Mouse (Mus musculus) layer of hippocampus, adult 8-10 months (tissue): Measurements from ENCODE around the gene Slc43a2. TPM values are rescaled to one million over a fixed set of nuclear protein-coding genes. Genes with fewer than 3 reads are reported as not detected.
"Not testable (repeated sequence)": the region's sequence is repeated elsewhere in the genome, so short reads cannot be mapped to it uniquely, and the experiment has no call there.

Experiments
- DNase-seq, 2 experiments: peaks; one replicate each; pipeline ENCODE4 v3.0.0; 2022; ENCODE audit warnings: low spot score in 2 of 2
- total RNA-seq, 4 experiments: library from RNA; stranded (reverse); gene quantifications; 2 replicates each; pipeline ENCODE4 v1.2.4; 2022

Slc43a2 gene
- total RNA-seq, 4 experiments from 2014 or later, result 42.6 to 55.5 (median 52.7) TPM

- no peak for DNase-seq
These were observed 18.9 kb downstream of the Slc43a2 start for GRCm38 (mm10) chr11:75550200-75550946.

DNA sequence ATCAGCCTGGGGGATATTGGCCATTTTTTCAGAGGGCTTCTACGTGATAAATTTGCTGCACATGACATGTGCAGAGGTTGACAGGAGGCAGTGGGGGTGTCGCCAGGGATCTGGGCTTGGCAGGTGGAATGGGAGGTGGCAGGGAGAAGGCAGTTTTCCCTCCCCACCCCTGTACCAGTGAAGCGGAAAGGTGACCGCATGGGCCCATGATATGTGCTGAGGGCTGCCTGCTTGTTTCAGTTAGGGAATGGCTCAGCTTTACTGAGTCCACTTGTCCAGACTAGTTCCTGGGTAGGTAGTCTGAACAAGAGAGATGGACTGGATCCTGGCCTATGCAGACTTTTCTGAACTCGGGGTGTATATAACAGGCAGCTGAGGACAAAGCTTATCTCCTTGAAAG lies 19.8 kb downstream of the Slc43a2 start:
- no peak for DNase-seq

GRCm38 (mm10) chr11:75551961-75552441 lies 20.5 kb downstream of the Slc43a2 start:
- no peak for DNase-seq

DNA sequence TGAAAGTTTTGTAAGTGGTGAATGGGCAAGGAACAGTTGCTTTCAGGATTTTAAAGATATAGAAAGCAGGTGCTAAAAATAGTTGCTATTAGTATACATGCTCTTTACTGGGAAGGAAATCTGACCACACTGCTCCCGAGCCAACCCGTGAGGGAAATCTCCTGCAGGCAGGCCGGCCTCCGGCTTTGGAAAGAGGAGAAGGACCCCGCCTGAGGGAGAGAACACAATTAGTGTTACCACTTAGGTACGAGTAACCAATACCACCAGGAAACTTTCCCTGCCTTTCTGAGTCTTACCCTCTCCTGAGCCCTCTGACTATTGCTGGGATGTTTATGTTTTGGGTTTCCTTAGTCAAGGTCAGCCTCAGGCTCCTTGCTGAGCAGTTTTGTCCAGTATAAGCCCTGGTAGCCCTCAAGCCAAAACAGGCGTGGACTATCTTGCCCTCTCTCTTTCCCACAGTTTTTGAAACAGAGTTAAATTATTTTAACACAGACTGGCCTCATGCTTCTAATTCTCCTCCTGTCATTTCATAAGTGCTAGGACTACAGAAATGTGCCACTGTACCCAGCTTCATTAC lies 21.5 kb downstream of the Slc43a2 start:
- no peak for DNase-seq

GRCm38 (mm10) chr11:75556006-75556405 lies 24.5 kb downstream of the Slc43a2 start:
- DNase-seq, result not testable (repeated sequence)

DNA sequence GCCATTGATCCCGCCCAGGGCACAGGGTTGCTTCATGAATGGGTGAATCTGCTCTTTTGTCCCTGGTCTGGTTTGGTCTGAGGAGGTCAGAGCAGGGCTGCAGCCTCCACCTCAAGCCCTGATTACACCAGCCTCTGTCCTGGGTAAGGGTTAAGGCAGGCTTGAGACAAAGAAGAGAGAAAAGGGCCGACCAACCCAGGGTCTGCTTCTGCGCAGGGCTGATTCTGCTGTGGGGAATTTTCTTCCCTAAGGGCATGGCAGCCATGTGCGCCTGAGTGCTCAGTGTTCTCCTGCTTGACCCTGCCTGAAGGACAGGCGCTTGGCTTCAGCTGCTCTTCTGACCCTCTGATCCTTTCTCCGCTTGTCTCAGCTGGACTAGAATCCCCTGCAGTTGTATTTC lies 25.6 kb downstream of the Slc43a2 start:
- no peak for DNase-seq

DNA sequence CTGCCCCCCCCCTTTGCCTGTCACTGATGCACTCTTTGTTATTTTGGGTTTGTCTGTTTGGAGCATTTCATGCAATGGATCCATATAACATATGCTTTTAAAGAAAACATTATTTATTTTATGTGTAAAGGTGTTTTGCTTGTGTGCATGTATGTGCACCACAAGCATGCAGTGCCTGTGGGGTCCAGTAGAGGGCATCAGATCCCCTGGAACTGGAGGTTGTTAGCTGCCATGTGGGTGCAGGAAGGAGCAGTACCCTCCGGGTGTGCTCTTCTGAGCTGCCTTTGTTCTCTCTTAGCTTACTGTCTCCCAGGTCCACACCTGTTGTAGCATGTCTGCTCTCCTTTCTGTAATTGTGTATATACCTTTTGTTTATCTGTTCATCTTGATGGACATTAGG lies 26.6 kb downstream of the Slc43a2 start:
- no peak for DNase-seq

DNA sequence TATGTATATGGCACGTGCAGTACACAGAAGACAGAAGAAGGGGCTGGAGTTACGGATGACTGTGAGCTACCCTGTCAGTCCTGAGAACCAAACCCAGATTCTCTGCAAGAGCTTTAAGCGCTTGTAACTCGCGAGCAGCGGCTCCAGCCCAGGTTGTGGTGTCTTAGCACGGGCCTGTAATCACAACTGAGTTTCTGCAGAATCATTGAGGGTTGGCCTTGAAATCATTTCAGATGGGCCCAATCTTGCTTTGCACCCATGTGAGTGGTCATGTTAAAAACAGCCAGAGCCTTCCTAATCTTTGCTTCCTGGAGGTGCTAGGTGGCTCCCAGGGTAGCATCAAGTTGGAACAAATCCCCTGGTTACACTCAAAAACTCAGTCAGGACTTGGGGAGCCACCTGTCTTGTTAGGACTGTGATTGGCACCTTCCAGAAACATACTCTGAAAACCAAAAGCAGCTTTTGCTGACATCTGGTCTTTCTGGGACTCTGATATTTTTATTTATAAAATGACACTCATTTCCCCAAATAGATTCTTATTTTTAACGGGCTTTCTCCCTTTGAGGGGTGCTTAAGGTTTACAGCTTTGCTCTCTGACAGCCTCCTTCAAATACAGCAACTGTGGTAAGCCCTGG lies 28.5 kb downstream of the Slc43a2 start:
- DNase-seq, result no peak

GRCm38 (mm10) chr11:75560530-75561409 lies 29.3 kb downstream of the Slc43a2 start:
- no peak for DNase-seq

DNA sequence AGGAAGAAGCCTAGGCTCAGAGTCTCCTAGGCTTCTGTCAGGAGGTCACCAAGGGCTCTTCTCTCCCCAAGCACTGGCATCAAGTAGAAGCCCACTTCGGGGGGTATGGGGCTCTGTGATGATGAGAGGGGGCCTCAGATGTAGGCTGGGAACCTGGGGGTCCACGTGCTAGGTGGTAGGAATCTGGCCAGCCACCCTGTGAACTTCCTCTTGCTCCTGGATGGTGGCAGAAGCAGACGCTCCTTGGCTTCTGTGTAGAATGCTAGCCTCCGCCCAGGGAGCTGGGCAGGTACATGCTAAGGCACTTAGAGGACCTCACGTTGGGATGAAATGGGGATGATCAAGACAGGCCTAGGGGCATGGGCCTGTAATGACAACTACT lies 29.9 kb downstream of the Slc43a2 start:
- DNase-seq, result no peak

DNA sequence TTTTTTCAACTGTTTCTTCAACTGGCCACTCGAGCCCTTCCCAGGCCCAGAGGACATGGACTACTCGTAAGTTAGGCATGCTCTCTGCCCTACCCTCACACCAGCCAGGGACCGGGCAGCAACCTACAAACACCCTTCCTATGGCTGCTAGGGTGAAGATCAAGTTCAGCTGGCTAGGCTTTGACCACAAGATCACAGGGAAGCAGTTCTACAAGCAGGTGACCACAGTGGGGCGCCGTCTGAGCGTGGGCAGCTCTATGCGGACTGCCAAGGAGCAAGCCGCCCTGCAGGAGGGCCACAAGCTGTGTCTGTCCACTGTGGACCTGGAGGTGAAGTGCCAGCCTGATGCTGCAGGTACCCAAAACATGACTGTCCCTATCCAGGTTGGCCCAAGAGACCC lies 31.3 kb downstream of the Slc43a2 start:
- DNase-seq, result no peak

GRCm38 (mm10) chr11:75563851-75564548 lies 32.5 kb downstream of the Slc43a2 start:
- DNase-seq, result no peak

- DNase-seq, result no peak
These were observed 34.4 kb downstream of the Slc43a2 start for GRCm38 (mm10) chr11:75565849-75566248.

- DNase-seq, result no peak
These were observed 35.0 kb downstream of the Slc43a2 start for GRCm38 (mm10) chr11:75566276-75567196.

- no peak for DNase-seq
These were observed 36.0 kb downstream of the Slc43a2 start for GRCm38 (mm10) chr11:75567346-75568114.

DNA sequence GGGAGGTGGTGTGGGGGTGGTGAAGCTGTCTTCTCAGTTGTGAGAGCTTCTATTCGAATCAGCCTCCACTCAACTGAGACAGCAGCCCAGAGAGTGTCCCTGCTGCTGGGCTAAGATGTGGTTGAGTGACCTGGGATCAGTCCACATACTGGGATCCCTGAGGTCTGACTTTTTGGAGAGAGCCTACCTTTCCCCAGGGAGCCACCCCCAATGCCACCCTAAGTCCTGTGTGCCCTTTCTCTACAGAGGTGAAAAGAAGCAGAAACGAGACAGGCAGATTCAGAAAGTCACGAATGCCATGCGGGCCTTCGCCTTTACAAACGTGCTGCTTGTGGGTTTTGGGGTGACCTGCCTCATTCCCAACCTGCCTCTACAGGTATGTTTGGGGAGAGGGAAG lies 36.6 kb downstream of the Slc43a2 start:
- DNase-seq, result no peak

DNA sequence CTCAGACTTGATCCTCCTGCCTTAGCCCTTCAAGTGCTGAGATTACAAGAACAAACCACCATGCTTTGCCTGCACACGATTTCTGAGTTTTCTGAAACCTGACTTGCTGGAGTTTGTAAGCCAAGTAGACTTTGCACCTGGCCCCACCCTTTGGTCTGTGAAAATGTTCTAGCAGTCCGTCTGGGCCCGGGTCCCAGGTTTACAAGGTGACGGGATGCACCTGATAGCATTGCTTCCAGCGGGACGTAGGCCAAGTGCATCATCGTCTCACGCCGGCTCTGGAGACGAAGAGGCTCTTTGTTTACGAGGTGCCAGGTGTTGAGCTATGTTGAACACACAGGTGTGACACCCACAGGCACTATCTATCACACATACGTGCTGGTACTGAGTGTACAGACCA lies 37.5 kb downstream of the Slc43a2 start:
- DNase-seq, result peak in 1 of 2 experiments; percentile 11

- DNase-seq, result no peak
These were observed 39.1 kb downstream of the Slc43a2 start for GRCm38 (mm10) chr11:75570375-75571125.
